Mouse (Mus musculus) embryonic facial prominence, embryonic 15.5 days (tissue): ENCODE results near the gene Trim2. TPM values are rescaled to one million over a fixed set of nuclear protein-coding genes. Genes with fewer than 3 reads are reported as not detected.
A peak's percentile ranks its signal among the peaks of the same experiment; 100 is the strongest.

Source experiments
- ATAC-seq: fragments of 200-750 bp; cut with Nextera tagmentation; 2 replicates; pipeline ENCODE4 v1.8.0; 2017; ENCODE audit warnings: low read depth, moderate TSS enrichment; ENCODE audit not compliant: insufficient number of reproducible peaks, low FRiP score, low TSS enrichment
- H3K27ac ChIP-seq: fragments of 300-500 bp; sonication (generic); replicated peaks from 2 replicates; pipeline ENCODE4 v1.5.1; 2015; ENCODE audit warnings: mild to moderate bottlenecking, inconsistent platforms
- H3K27me3 ChIP-seq: fragments of 300-500 bp; sonication (generic); 2 replicates; pipeline ENCODE4 v1.6.1; 2015; ENCODE audit warnings: inconsistent platforms
- H3K36me3 ChIP-seq: fragments of 300-500 bp; sonication (generic); 2 replicates; pipeline ENCODE4 v1.6.1; 2015; ENCODE audit warnings: mild to moderate bottlenecking, inconsistent platforms
- H3K4me1 ChIP-seq: fragments of 300-500 bp; sonication (generic); 2 replicates; pipeline ENCODE4 v1.6.1; 2015; ENCODE audit warnings: inconsistent platforms
- H3K4me2 ChIP-seq: fragments of 300-500 bp; sonication (generic); replicated peaks from 2 replicates; pipeline ENCODE4 v1.6.1; 2015; ENCODE audit warnings: mild to moderate bottlenecking, inconsistent platforms
- H3K4me3 ChIP-seq: fragments of 300-500 bp; sonication (generic); replicated peaks from 2 replicates; pipeline ENCODE4 v1.5.1; 2015; ENCODE audit warnings: mild to moderate bottlenecking, inconsistent platforms
- H3K9ac ChIP-seq: fragments of 300-500 bp; sonication (generic); 2 replicates; pipeline ENCODE4 v1.6.1; 2015; ENCODE audit warnings: inconsistent platforms
- H3K9me3 ChIP-seq: fragments of 300-500 bp; sonication (generic); replicated peaks from 2 replicates; pipeline ENCODE4 v1.6.1; 2016; ENCODE audit warnings: inconsistent platforms
- WGBS: fragments of 180-500 bp; shearing (Covaris S2); methylation state at CpG from one replicate; pipeline ENCODE4 v1.1.7; 2015; 5-methylcytosine and 5-hydroxymethylcytosine counted together
- polyA plus RNA-seq: library from polyadenylated mRNA; unstranded; fragments of >200 nt; fragmentation: Nextera tagmentation; extraction: Ambion mirVana; gene quantifications from 2 replicates; pipeline ENCODE4 v1.2.1, GENCODE M21; 2015

The Trim2 gene
- polyA plus RNA-seq, 1 experiment from 2014 or later, result 31.0 TPM

GRCm38 (mm10) chr3:84232312-84232711 is 74.4 kb downstream of the Trim2 start:
- Histone ChIP-seq H3K36me3 (no peaks in the 10 kb centered on the region), H3K4me3 (no peak overlapping the region), H3K27me3 (no peaks in the 10 kb centered on the region), H3K9me3 (no peaks in the 10 kb centered on the region), H3K4me2 (no peak overlapping the region), H3K4me1 (peaks cover 12% of the 10 kb centered on the region), H3K27ac (no peak overlapping the region), H3K9ac (no peak overlapping the region)
- ATAC-seq, result no peak
- WGBS, result 76% methylated on average over 6 of the region's 6 CpGs

GRCm38 (mm10) chr3:84230988-84231387 is 75.7 kb downstream of the Trim2 start:
- WGBS, result 30% methylated on average over 3 of the region's 3 CpGs
- no peaks in the 10 kb centered on the region for H3K27me3 ChIP-seq
- H3K4me1 ChIP-seq, result peaks cover 12% of the 10 kb centered on the region
- no peak overlapping the region for H3K4me3 ChIP-seq
- H3K9ac ChIP-seq, result no peak overlapping the region
- ATAC-seq, result no peak
- H3K27ac ChIP-seq, result no peak overlapping the region
- no peaks in the 10 kb centered on the region for H3K36me3 ChIP-seq
- no peaks in the 10 kb centered on the region for H3K9me3 ChIP-seq
- no peak overlapping the region for H3K4me2 ChIP-seq

- Histone ChIP-seq H3K36me3 (no peaks in the 10 kb centered on the region), H3K4me3 (peak overlapping the region; percentile 49), H3K27ac (no peak overlapping the region), H3K9ac (no peak overlapping the region), H3K4me2 (peak overlapping the region; percentile 85), H3K27me3 (no peaks in the 10 kb centered on the region), H3K9me3 (no peaks in the 10 kb centered on the region), H3K4me1 (peaks cover 12% of the 10 kb centered on the region)
- ATAC-seq, result no peak
- 9% methylated on average over 15 of the region's 15 CpGs for WGBS
Measured at GRCm38 (mm10) chr3:84228911-84229310, 77.8 kb downstream of the Trim2 start.

- peak overlapping the region; percentile 85 for H3K4me2 ChIP-seq
- H3K4me1 ChIP-seq, result peaks cover 12% of the 10 kb centered on the region
- H3K36me3 ChIP-seq, result no peaks in the 10 kb centered on the region
- peak overlapping the region; percentile 83 for H3K27ac ChIP-seq
- peak overlapping the region; percentile 49 for H3K4me3 ChIP-seq
- no peaks in the 10 kb centered on the region for H3K27me3 ChIP-seq
- no peaks in the 10 kb centered on the region for H3K9me3 ChIP-seq
- WGBS, result 0% methylated on average over 18 of the region's 18 CpGs
- ATAC-seq, result peak; percentile 84
- H3K9ac ChIP-seq, result peak overlapping the region; percentile 39
Measured at GRCm38 (mm10) chr3:84228203-84228870, 78.3 kb downstream of the Trim2 start.

- Histone ChIP-seq H3K9ac (no peak overlapping the region), H3K4me2 (no peak overlapping the region), H3K9me3 (no peaks in the 10 kb centered on the region), H3K36me3 (no peaks in the 10 kb centered on the region), H3K4me1 (peaks cover 12% of the 10 kb centered on the region), H3K27ac (no peak overlapping the region), H3K27me3 (no peaks in the 10 kb centered on the region), H3K4me3 (no peak overlapping the region)
- no peak for ATAC-seq
- WGBS, result 34% methylated on average over 8 of the region's 8 CpGs
Measured at GRCm38 (mm10) chr3:84227628-84228027, 79.0 kb downstream of the Trim2 start.

- H3K4me3 ChIP-seq, result no peak overlapping the region
- 7% methylated on average over 2 of the region's 2 CpGs for WGBS
- H3K36me3 ChIP-seq, result no peaks in the 10 kb centered on the region
- no peak overlapping the region for H3K4me2 ChIP-seq
- H3K9ac ChIP-seq, result no peak overlapping the region
- H3K27me3 ChIP-seq, result no peaks in the 10 kb centered on the region
- no peak overlapping the region for H3K27ac ChIP-seq
- peaks cover 24% of the 10 kb centered on the region for H3K4me1 ChIP-seq
- no peak for ATAC-seq
- no peaks in the 10 kb centered on the region for H3K9me3 ChIP-seq
Measured at GRCm38 (mm10) chr3:84224982-84225381, 81.7 kb downstream of the Trim2 start.

- Histone ChIP-seq H3K4me1 (peaks cover 53% of the 10 kb centered on the region), H3K9me3 (no peaks in the 10 kb centered on the region), H3K4me3 (peak overlapping the region; percentile 43), H3K27ac (peak overlapping the region; percentile 65), H3K4me2 (peak overlapping the region; percentile 72), H3K36me3 (no peaks in the 10 kb centered on the region), H3K9ac (peak overlapping the region; percentile 33; the same call in 1 of the 2 replicates), H3K27me3 (no peaks in the 10 kb centered on the region)
- under 1% methylated on average over 11 of the region's 11 CpGs for WGBS
- 0 out of 2 replicates have a peak, but pooled peaks have one; percentile 45 for ATAC-seq
Measured at GRCm38 (mm10) chr3:84220748-84221147, 85.9 kb downstream of the Trim2 start.

GRCm38 (mm10) chr3:84220326-84220725 is 86.4 kb downstream of the Trim2 start:
- Histone ChIP-seq H3K4me3 (peak overlapping the region; percentile 43), H3K36me3 (no peaks in the 10 kb centered on the region), H3K9me3 (no peaks in the 10 kb centered on the region), H3K27ac (peak overlapping the region; percentile 65), H3K9ac (peak overlapping the region; percentile 33), H3K4me1 (peaks cover 57% of the 10 kb centered on the region), H3K27me3 (no peaks in the 10 kb centered on the region), H3K4me2 (peak overlapping the region; percentile 72)
- WGBS, result 2% methylated on average over 9 of the region's 9 CpGs
- ATAC-seq, result no peak

- peaks cover 62% of the 10 kb centered on the region for H3K4me1 ChIP-seq
- ATAC-seq, result no peak
- H3K27me3 ChIP-seq, result no peaks in the 10 kb centered on the region
- H3K4me2 ChIP-seq, result peak overlapping the region; percentile 72
- H3K27ac ChIP-seq, result no peak overlapping the region
- no peaks in the 10 kb centered on the region for H3K9me3 ChIP-seq
- peak overlapping the region; percentile 43 for H3K4me3 ChIP-seq
- H3K36me3 ChIP-seq, result no peaks in the 10 kb centered on the region
- no peak overlapping the region for H3K9ac ChIP-seq
- WGBS, result 6% methylated on average over 9 of the region's 9 CpGs
Measured at GRCm38 (mm10) chr3:84219720-84220273, 86.9 kb downstream of the Trim2 start.

- Histone ChIP-seq H3K9me3 (no peaks in the 10 kb centered on the region), H3K4me1 (peaks cover 68% of the 10 kb centered on the region), H3K27ac (no peak overlapping the region), H3K36me3 (no peaks in the 10 kb centered on the region), H3K4me3 (no peak overlapping the region), H3K4me2 (no peak overlapping the region), H3K27me3 (no peaks in the 10 kb centered on the region), H3K9ac (no peak overlapping the region)
- ATAC-seq, result no peak
- WGBS, result 32% methylated on average over 2 of the region's 2 CpGs
Measured at GRCm38 (mm10) chr3:84219166-84219710, 87.4 kb downstream of the Trim2 start.

GRCm38 (mm10) chr3:84218498-84218897 is 88.2 kb downstream of the Trim2 start:
- H3K27ac ChIP-seq, result 0 out of 2 replicates have a peak overlapping the region, but pooled peaks have one; percentile 22
- H3K9me3 ChIP-seq, result no peaks in the 10 kb centered on the region
- H3K4me3 ChIP-seq, result no peak overlapping the region

More at GRCm38 (mm10) chr3:84218498-84218897, 88.2 kb downstream of the Trim2 start:
- Histone ChIP-seq H3K4me1 (peaks cover 68% of the 10 kb centered on the region), H3K4me2 (peak overlapping the region; percentile 15; the same call in 1 of the 2 replicates), H3K9ac (no peak overlapping the region), H3K36me3 (no peaks in the 10 kb centered on the region), H3K27me3 (no peaks in the 10 kb centered on the region)
- ATAC-seq, result no peak
- 27% methylated on average over 2 of the region's 2 CpGs for whole genome bisulfite sequencing
